Mouse (Mus musculus) liver, embryonic 14.5 days (tissue): ENCODE measurements around the gene Olig1.

Experiments used
- CTCF ChIP-seq: IDR thresholded peaks from 2 replicates; pipeline ENCODE4 v1.5.1; 2016; ENCODE audit warnings: antibody characterized with exemption, low read depth, control low read depth
- EP300 ChIP-seq: IDR thresholded peaks from 2 replicates; pipeline ENCODE4 v1.6.1; 2016; ENCODE audit warnings: antibody characterized with exemption, low read depth

DNA sequence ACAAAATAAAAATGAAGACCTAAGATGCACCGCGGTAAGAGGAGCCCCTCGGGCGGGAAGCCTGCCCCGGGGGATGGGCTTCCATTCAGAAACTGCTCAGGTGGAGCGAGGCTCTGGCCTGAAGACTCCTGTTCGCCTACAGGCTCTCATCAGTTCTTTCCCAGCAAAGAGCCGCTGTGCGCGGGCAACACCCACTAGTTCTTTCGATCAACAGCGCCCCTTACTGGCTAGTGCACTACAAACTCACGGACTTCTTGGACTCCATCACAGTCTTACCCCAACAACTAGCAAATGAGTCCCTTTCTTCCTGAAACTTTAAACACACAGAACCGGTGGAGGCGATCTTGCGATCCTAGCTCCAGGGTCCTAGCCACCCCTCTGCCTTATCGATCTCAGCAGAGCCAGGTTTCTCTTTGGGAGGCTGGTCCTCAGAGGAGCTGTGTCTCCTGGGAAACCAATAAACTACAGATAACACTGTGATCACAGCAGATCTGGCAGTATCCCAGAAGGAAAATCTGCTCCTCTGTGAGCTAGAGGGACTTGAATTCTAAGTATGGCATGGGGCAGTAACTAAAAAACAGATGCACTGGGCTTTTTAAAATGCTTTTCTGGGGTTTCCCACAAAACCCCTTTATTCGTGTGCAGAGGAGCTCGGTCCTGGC lies 44.7 kb downstream of the Olig1 start:
- TF ChIP-seq CTCF (peak; percentile 70), EP300 (no peak)
